Mouse (Mus musculus) embryonic fibroblast, embryonic 13.5 days (primary cell): ENCODE measurements around the gene Chpf2.

Experiments
- CTCF ChIP-seq: IDR thresholded peaks from 2 replicates; pipeline ENCODE4 v1.5.1; 2011; ENCODE audit warnings: mild to moderate bottlenecking, control low read depth, low read length, moderate library complexity, borderline replicate concordance; ENCODE audit not compliant: insufficient read depth
- POLR2A ChIP-seq: IDR thresholded peaks from 2 replicates; pipeline ENCODE4 v1.6.1; 2011; ENCODE audit warnings: low read depth, mild to moderate bottlenecking, control low read depth, low read length, moderate library complexity

DNA sequence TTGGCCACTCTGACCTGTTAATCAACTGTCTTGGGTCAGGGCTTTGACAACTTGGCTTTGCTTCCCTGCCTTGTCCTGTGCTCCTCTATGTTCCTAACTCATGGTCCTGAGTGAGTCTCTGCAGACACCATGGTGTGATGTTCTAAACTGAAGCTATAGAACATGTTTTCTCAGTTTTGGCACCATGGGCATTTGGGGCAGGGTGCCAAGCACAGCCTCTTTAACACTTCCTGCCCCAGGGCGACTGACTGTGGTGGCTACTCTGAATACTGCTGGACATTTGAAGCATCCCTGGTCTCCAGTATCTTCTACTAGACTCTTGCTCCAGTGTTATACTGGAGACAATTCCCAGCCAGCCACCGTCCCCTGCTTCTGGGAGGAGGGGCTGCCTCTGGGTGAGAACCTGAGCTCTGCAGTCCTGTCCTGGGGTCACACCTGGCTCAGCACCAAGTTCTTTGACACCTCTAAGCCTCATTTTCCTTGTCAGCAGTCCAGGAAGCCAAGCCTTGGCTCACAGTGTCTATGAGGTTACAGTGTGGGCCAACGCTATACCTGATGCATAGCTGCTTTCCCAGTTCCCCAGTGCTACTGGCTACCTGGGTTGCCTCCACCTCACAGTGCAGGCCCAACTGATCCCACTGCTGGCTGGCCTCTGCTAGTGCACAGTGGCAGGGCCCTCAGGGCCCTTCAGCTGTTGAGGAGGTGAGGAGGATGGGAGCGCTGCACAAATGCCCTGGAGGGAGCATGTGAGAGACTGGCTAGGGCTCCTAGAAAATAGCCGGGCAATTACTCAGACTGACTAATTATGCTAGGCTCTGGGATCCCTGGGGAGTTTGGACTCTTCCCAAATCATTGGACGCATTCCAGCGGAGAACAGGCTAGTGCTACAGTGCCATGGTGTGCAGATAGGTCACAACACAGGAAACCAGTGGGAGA is 25.1 kb downstream of the Chpf2 start:
- TF ChIP-seq CTCF, result no peak
- TF ChIP-seq POLR2A, result no peak
